Mouse (Mus musculus) small intestine, adult 2 months (tissue): ENCODE data around the gene Vmn1r196. TPM values are rescaled to one million over a fixed set of nuclear protein-coding genes. Genes with fewer than 3 reads are reported as not detected.
A peak's percentile ranks its signal among the peaks of the same experiment; 100 is the strongest.
"Not testable (repeated sequence)": the region's sequence is repeated elsewhere in the genome, so short reads cannot be mapped to it uniquely, and the experiment has no call there.

Experiments used
- H3K27ac ChIP-seq: fragments of 200-500 bp; 2 replicates; pipeline ENCODE4 v1.5.1; 2012; ENCODE audit warnings: low read depth, low read length, control low read depth, inconsistent platforms; ENCODE audit not compliant: insufficient read depth
- H3K27me3 ChIP-seq: fragments of 200-500 bp; 2 replicates; pipeline ENCODE4 v1.6.1; 2012; ENCODE audit warnings: mild to moderate bottlenecking, moderate library complexity, low read length, inconsistent platforms; ENCODE audit not compliant: control insufficient read depth, insufficient read depth
- H3K36me3 ChIP-seq: fragments of 200-500 bp; 2 replicates; pipeline ENCODE4 v1.6.1; 2012; ENCODE audit warnings: mild to moderate bottlenecking, low read length, control low read depth, inconsistent platforms; ENCODE audit not compliant: control insufficient read depth, insufficient read depth
- H3K4me1 ChIP-seq: fragments of 200-500 bp; 2 replicates; pipeline ENCODE4 v1.6.1; 2012; ENCODE audit warnings: low read length, inconsistent platforms, mixed read lengths; ENCODE audit not compliant: control insufficient read depth, insufficient read depth, insufficient read length
- H3K4me3 ChIP-seq: fragments of 200-500 bp; 2 replicates; pipeline ENCODE4 v1.5.1; 2012; ENCODE audit warnings: low read depth, mild to moderate bottlenecking, control low read depth, inconsistent platforms, low read length, moderate library complexity
- CTCF ChIP-seq: fragments of 200-500 bp; IDR thresholded peaks from 2 replicates; pipeline ENCODE4 v1.5.1; 2012; ENCODE audit warnings: low read depth, mild to moderate bottlenecking, control low read depth, inconsistent platforms, low read length, moderate library complexity, mixed read lengths; ENCODE audit not compliant: insufficient replicate concordance, insufficient read length; ENCODE audit errors: extremely low read depth
- POLR2A ChIP-seq: fragments of 200-500 bp; IDR thresholded peaks from 2 replicates; pipeline ENCODE4 v1.6.1; 2012; ENCODE audit warnings: low read depth, mild to moderate bottlenecking, control low read depth, inconsistent platforms, low read length, moderate library complexity
- WGBS: fragments of 180-500 bp; shearing (Covaris S2); methylation state at CpG from one replicate; pipeline ENCODE4 v1.1.7; 2018; 5-methylcytosine and 5-hydroxymethylcytosine counted together
- polyA plus RNA-seq: library from polyadenylated mRNA; depleted of rRNA; stranded (reverse); fragments of >200 nt; gene quantifications from 2 replicates; pipeline ENCODE4 v1.2.3, GENCODE M21; 2012; rRNA removed

Vmn1r196 gene
- polyA plus RNA-seq, result not detected in 2 replicates

- Histone ChIP-seq H3K27me3 (no peaks in the 10 kb centered on the region), H3K27ac (no peak within 1 kb of the TSS), H3K36me3 (no peaks in the 10 kb centered on the region), H3K4me3 (no peak within 1 kb of the TSS), H3K4me1 (no peaks in the 10 kb centered on the region)
- TF ChIP-seq POLR2A (no peak), CTCF (no peak)
- 72% methylated on average over 2 of the region's 2 CpGs for WGBS
Observed at GRCm38 (mm10) chr13:22289620-22290019, at the start of gene Vmn1r196. TSS of gene Vmn1r196 (plus strand) at chr13:22289920.

- no peaks in the 10 kb centered on the region for H3K36me3 ChIP-seq
- TF ChIP-seq CTCF, result no peak
- no peak for TF ChIP-seq POLR2A
- no peak within 1 kb of the TSS for H3K4me3 ChIP-seq
- 52% methylated on average over 1 of the region's 1 CpGs for WGBS
- H3K27me3 ChIP-seq, result no peaks in the 10 kb centered on the region
- H3K4me1 ChIP-seq, result 0 out of 2 replicates have a peak, but pooled peaks cover 2% of the 10 kb centered on the region
- no peak within 1 kb of the TSS for H3K27ac ChIP-seq
Observed at GRCm38 (mm10) chr13:22243915-22244314, 45.8 kb upstream of the Vmn1r196 start, which contains the start of gene Vmn1r194. TSS of gene Vmn1r194 (plus strand) at chr13:22244215.

GRCm38 (mm10) chr13:22270222-22270621, 19.5 kb upstream of the Vmn1r196 start, which contains the start of gene Vmn1r195:
TSS of gene Vmn1r195 (plus strand) at chr13:22270522.
- not testable (repeated sequence) for H3K4me3 ChIP-seq
- WGBS, result 89% methylated on average over 1 of the region's 1 CpGs

GRCm38 (mm10) chr13:22271721-22272120, 18.0 kb upstream of the Vmn1r196 start:
- Histone ChIP-seq H3K4me1 (no peaks in the 10 kb centered on the region), H3K27me3 (no peaks in the 10 kb centered on the region), H3K36me3 (no peaks in the 10 kb centered on the region), H3K27ac (no peak overlapping the region), H3K4me3 (no peak overlapping the region)
- no peak for TF ChIP-seq POLR2A
- TF ChIP-seq CTCF, result no peak
- 37% methylated on average over 2 of the region's 2 CpGs for WGBS

More at GRCm38 (mm10) chr13:22270222-22270621, 19.5 kb upstream of the Vmn1r196 start, which contains the start of gene Vmn1r195:
- H3K27ac ChIP-seq, H3K36me3 ChIP-seq, H3K4me1 ChIP-seq, H3K27me3 ChIP-seq: not testable (repeated sequence)

GRCm38 (mm10) chr13:22284578-22284977, 5.1 kb upstream of the Vmn1r196 start:
- no peak overlapping the region for H3K27ac ChIP-seq
- 75% methylated on average over 2 of the region's 2 CpGs for WGBS
- TF ChIP-seq POLR2A, result no peak
- H3K4me1 ChIP-seq, result no peaks in the 10 kb centered on the region
- no peaks in the 10 kb centered on the region for H3K36me3 ChIP-seq
- H3K27me3 ChIP-seq, result no peaks in the 10 kb centered on the region
- no peak overlapping the region for H3K4me3 ChIP-seq

- not testable (repeated sequence) for H3K27me3 ChIP-seq, H3K4me3 ChIP-seq, H3K4me1 ChIP-seq, H3K36me3 ChIP-seq, H3K27ac ChIP-seq
- 76% methylated on average over 5 of the region's 5 CpGs for WGBS
Observed at GRCm38 (mm10) chr13:22308075-22308474, 18.4 kb downstream of the Vmn1r196 start.

- WGBS, result 17% methylated on average over 2 of the region's 2 CpGs
- TF ChIP-seq POLR2A, result no peak
- TF ChIP-seq CTCF, result no peak
Observed at GRCm38 (mm10) chr13:22315361-22315760, 25.6 kb downstream of the Vmn1r196 start.

GRCm38 (mm10) chr13:22317366-22317765, 27.6 kb downstream of the Vmn1r196 start:
- 44% methylated on average over 2 of the region's 2 CpGs for whole genome bisulfite sequencing

More at GRCm38 (mm10) chr13:22315361-22315760, 25.6 kb downstream of the Vmn1r196 start:
- H3K27me3 ChIP-seq, result no peaks in the 10 kb centered on the region
- no peak overlapping the region for H3K4me3 ChIP-seq
- H3K27ac ChIP-seq, result peak overlapping the region; percentile 75; the same call in 1 of the 2 replicates
- H3K4me1 ChIP-seq, result peaks cover 15% of the 10 kb centered on the region; the same call in 1 of the 2 replicates
- no peaks in the 10 kb centered on the region for H3K36me3 ChIP-seq

More at GRCm38 (mm10) chr13:22317366-22317765, 27.6 kb downstream of the Vmn1r196 start:
- H3K27ac ChIP-seq, result no peak overlapping the region
- H3K36me3 ChIP-seq, result no peaks in the 10 kb centered on the region
- TF ChIP-seq POLR2A, result no peak
- no peak for TF ChIP-seq CTCF
- no peaks in the 10 kb centered on the region for H3K27me3 ChIP-seq
- no peak overlapping the region for H3K4me3 ChIP-seq
- H3K4me1 ChIP-seq, result peaks cover 17% of the 10 kb centered on the region; the same call in 1 of the 2 replicates
